Mouse (Mus musculus) stomach, embryonic 15.5 days (tissue): Measurements from ENCODE around the gene Osbpl5. TPM values are rescaled to one million over a fixed set of nuclear protein-coding genes. Genes with fewer than 3 reads are reported as not detected.
"Not testable (repeated sequence)": the region's sequence is repeated elsewhere in the genome, so short reads cannot be mapped to it uniquely, and the experiment has no call there.

Source experiments
- ATAC-seq: fragments of 200-750 bp; cut with Nextera tagmentation; 2 replicates; pipeline ENCODE4 v1.8.0; 2017; ENCODE audit warnings: low read depth, moderate number of reproducible peaks, moderate TSS enrichment; ENCODE audit not compliant: insufficient read depth, low FRiP score
- H3K27ac ChIP-seq: fragments of 300-500 bp; sonication (generic); 2 replicates; pipeline ENCODE4 v1.5.1; 2015; ENCODE audit warnings: mild to moderate bottlenecking, inconsistent platforms
- H3K27me3 ChIP-seq: fragments of 300-500 bp; sonication (generic); replicated peaks from 2 replicates; pipeline ENCODE4 v1.6.1; 2015; ENCODE audit warnings: inconsistent platforms
- H3K36me3 ChIP-seq: fragments of 300-500 bp; sonication (generic); 2 replicates; pipeline ENCODE4 v1.6.1; 2015; ENCODE audit warnings: inconsistent platforms
- H3K4me1 ChIP-seq: fragments of 300-500 bp; sonication (generic); 2 replicates; pipeline ENCODE4 v1.6.1; 2015; ENCODE audit warnings: inconsistent platforms
- H3K4me2 ChIP-seq: fragments of 300-500 bp; sonication (generic); 2 replicates; pipeline ENCODE4 v1.6.1; 2015; ENCODE audit warnings: mild to moderate bottlenecking, inconsistent platforms
- H3K4me3 ChIP-seq: fragments of 300-500 bp; sonication (generic); replicated peaks from 2 replicates; pipeline ENCODE4 v1.5.1; 2015; ENCODE audit warnings: inconsistent platforms
- H3K9ac ChIP-seq: fragments of 300-500 bp; sonication (generic); 2 replicates; pipeline ENCODE4 v1.6.1; 2015; ENCODE audit warnings: inconsistent platforms
- H3K9me3 ChIP-seq: fragments of 300-500 bp; sonication (generic); 2 replicates; pipeline ENCODE4 v1.6.1; 2016; ENCODE audit warnings: inconsistent platforms
- WGBS: fragments of 180-500 bp; shearing (Covaris S2); methylation state at CpG from one replicate; pipeline ENCODE4 v1.1.7; 2015; 5-methylcytosine and 5-hydroxymethylcytosine counted together
- microRNA-seq: library from miRNA; unstranded; fragments of <30 nt; microRNA quantifications from one replicate; pipeline ENCODE4, GENCODE M21; 2016
- polyA plus RNA-seq: library from polyadenylated mRNA; unstranded; fragments of >200 nt; fragmentation: Nextera tagmentation; extraction: Ambion mirVana; gene quantifications from 2 replicates; pipeline ENCODE4 v1.2.1, GENCODE M21; 2015

The Osbpl5 gene
- polyA plus RNA-seq, 1 experiment from 2014 or later: 36.5 TPM

DNA sequence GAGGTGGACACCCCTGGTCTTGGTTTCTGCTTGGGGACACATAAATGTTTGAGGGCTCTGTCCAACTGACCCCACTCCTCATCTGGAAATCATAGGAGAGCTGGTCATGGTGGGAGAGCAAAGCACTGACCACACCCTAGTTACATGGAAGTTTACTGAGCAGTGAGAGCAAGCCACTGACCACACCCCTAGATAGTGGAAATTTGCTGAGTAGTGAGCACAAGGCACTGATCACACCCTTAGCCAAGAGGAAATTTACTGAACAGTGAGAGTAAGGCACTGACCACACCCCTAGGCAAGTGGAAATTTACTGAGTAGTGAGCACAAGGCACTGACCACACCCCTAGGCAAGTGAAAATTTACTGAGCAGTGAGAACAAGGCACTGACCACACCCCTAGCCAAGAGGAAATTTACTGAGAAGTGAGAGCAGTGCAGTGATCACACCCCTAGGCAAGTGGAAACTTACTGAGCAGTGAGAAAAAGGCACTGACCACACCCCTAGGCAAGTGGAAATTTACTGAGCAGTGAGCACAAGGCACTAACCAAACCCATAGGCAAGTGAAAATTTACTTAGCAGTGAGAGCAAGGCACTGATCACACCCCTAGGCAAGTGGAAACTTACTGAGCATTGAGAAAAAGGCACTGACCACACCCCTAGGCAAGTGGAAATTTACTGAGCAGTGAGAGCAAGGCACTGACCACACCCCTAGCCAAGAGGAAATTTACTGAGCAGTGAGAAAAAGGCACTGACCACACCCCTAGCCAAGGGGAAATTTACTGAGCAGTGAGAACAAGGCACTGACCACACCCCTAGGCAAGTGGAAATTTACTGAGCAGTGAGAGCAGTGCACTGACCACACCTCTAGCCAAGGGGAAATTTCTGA, 90.1 kb downstream of the Osbpl5 start:
- no peak overlapping the region for H3K27ac ChIP-seq
- ATAC-seq: no peak
- no peaks in the 10 kb centered on the region for H3K9me3 ChIP-seq
- H3K4me3 ChIP-seq: no peak overlapping the region
- no peaks in the 10 kb centered on the region for H3K4me1 ChIP-seq
- no peaks in the 10 kb centered on the region for H3K36me3 ChIP-seq
- no peak overlapping the region for H3K9ac ChIP-seq
- H3K4me2 ChIP-seq: no peak overlapping the region
- H3K27me3 ChIP-seq: no peaks in the 10 kb centered on the region

DNA sequence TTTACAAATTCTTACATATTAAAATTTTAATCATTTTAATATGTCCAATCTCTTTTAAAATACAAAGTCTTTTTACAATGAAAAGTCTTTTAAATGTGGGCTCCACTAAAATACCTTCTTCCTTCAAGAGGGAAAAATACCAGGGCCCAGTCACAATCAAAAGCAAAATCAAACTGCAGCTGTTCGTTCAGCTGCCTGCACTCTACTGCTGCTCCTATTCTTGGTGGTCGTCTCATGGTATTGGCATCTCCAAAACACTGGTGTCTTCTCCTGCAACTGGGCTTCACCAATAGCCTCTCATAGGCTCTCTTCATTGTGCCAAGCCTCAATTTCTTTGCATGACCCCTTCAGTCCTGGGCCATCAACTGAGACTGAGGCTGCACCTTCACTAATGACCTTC, 93.3 kb downstream of the Osbpl5 start:
- 77% methylated on average over 2 of the region's 2 CpGs for WGBS

DNA sequence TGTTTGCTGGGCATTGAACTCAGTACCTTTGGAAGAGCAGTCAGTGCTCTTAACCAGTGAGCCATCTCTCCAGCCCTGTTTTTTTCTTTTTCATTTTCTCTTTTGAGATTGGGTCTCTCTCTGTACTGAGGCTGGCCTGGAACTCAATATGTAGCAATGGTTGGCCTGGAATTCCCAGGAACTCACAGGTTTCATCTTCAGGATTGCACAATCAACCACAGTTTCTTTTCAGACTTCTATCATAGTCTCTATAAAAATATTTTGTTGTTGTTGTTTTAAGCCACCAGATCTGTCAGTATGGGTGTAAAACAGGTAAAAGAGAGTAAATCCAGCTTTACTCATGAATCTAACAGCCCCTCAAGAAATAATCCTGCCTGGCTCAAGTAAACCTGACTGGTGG, 96.0 kb downstream of the Osbpl5 start:
- Histone ChIP-seq H3K36me3 (no peaks in the 10 kb centered on the region), H3K9ac (no peak overlapping the region), H3K4me1 (no peaks in the 10 kb centered on the region), H3K9me3 (no peaks in the 10 kb centered on the region), H3K4me3 (no peak overlapping the region), H3K27me3 (no peaks in the 10 kb centered on the region), H3K27ac (no peak overlapping the region), H3K4me2 (no peak overlapping the region)
- ATAC-seq: no peak

More for the DNA sequence above, 93.3 kb downstream of the Osbpl5 start:
- Histone ChIP-seq H3K36me3 (no peaks in the 10 kb centered on the region), H3K4me3 (no peak overlapping the region), H3K9me3 (no peaks in the 10 kb centered on the region), H3K27ac (no peak overlapping the region), H3K4me1 (no peaks in the 10 kb centered on the region), H3K27me3 (no peaks in the 10 kb centered on the region), H3K9ac (no peak overlapping the region), H3K4me2 (no peak overlapping the region)
- ATAC-seq: no peak

DNA sequence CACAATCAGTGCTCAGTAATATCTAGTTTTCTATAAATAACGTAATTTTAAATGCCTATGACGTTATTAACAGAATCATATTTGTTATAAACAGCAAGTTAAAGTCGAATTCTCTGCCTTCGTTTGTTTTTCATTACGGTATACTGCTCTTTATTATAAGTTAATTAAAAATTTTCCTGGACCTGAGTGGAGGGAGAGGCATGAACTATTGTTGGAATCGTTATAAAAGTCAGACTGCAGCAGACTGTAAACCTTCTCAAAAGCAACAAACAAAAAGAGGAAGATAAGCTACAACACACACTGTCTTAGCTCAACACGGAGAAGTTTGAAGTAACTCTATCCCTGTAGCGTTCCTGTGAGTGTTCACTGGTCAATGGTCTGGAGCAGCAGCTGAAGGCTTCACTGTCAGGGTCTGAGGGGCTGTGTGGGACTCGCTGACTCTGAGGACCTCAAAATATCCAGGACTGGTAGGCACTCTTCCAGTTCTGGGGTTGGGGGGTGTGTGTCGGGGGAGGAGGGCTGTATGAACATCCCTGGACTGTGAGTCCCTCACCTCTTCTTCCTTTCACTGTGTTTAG, 106.9 kb downstream of the Osbpl5 start:
- WGBS: 50% methylated on average over 10 of the region's 10 CpGs
- not testable (repeated sequence) for ATAC-seq, H3K4me1 ChIP-seq

DNA sequence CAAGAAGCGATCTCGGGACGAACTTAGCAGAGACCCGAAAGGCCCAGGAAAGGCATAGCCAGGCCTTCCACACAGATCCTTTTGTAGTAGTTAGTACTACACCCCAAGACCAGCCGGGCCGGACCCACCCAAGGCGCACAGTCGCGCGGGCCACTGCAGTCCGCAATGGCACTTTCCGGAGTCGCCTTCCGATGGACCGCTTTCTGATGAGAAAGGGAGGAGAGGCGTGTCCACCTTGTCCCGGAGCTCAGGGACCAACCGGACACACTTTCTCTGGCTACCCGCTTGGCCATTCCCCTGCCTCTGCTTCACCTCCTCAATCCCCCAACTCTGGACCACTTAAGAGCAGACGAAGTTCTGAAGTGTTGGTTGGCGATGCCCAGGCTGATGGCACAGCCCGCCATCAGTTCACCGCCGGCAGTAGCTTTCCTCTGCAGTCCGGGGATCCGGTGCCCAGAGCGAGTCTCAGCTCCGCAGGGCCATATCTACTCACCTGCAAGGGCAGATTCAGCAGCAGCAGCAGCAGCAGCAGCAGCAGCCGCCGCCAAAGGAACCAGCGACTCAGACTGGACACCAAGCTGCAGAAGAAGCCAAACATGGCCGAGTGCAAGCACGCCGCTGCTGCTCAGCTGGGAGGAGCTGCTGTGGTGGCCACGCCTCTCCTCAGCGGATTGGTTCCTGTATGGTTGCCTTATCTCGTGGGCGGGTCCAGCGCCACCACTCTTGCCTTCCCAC, 107.6 kb downstream of the Osbpl5 start, which contains the start of gene Tnfrsf22:
TSS of gene Tnfrsf22 (minus strand) at position 628 of the 735 bp plus-strand sequence.
- Histone ChIP-seq H3K27ac (no peak within 1 kb of the TSS), H3K9me3 (no peaks in the 10 kb centered on the region), H3K9ac (peak within 1 kb of the TSS; percentile 50), H3K4me2 (peak within 1 kb of the TSS; percentile 96), H3K27me3 (no peaks in the 10 kb centered on the region), H3K4me1 (no peaks in the 10 kb centered on the region), H3K4me3 (peak within 1 kb of the TSS; percentile 71), H3K36me3 (no peaks in the 10 kb centered on the region)
- 2% methylated on average over 39 of the region's 39 CpGs for WGBS
- peak; percentile 92 for ATAC-seq

More for the DNA sequence above, 106.9 kb downstream of the Osbpl5 start:
- Histone ChIP-seq H3K4me2 (peak overlapping the region; percentile 96; the same call in 1 of the 2 replicates), H3K4me3 (peak overlapping the region; percentile 71)
- H3K27ac ChIP-seq, H3K36me3 ChIP-seq, H3K9ac ChIP-seq, H3K27me3 ChIP-seq, H3K9me3 ChIP-seq: not testable (repeated sequence)

DNA sequence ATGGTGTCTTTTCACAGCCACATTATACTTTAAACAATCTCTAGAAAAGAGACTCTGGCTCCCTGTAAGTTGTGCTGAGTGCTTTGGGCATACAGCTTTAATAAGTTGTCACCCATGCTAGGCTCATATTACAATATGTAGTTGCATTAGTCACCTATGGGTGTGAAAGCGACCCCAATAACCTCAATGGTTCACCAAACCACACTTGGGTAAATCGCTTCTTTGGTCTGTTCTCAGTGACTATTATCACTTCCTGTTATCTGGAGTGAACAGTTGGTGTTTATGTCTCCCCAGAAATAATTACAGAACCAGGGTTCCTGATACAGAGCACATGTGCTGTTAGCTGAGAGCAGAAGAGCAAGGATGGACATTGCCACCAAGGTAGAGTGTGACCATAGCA, 112.8 kb downstream of the Osbpl5 start:
- not testable (repeated sequence) for H3K4me2 ChIP-seq, H3K36me3 ChIP-seq, ATAC-seq, H3K4me1 ChIP-seq, H3K27ac ChIP-seq, H3K4me3 ChIP-seq, H3K27me3 ChIP-seq, H3K9ac ChIP-seq, H3K9me3 ChIP-seq
- WGBS: 81% methylated on average over 2 of the region's 2 CpGs

Small RNA genes within 50 kb of the gene (microRNA-seq; reads per million reads assigned to microRNA genes)
- gene Gm22064: not detected

Other genes starting within 250 kb of the Osbpl5 start
- 185 and 205 TPM in 2 replicates for gene Nap1l4, start 207.9 kb downstream of the Osbpl5 start, polyA plus RNA-seq
- 67.5 and 73.2 TPM in 2 replicates for gene Cars, start 156.9 kb downstream of the Osbpl5 start, polyA plus RNA-seq
- 0.32 and 0.48 TPM in 2 replicates for gene Tnfrsf26, start 128.3 kb downstream of the Osbpl5 start, polyA plus RNA-seq
- gene Tnfrsf22, start 107.3 kb downstream of the Osbpl5 start, polyA plus RNA-seq: 5.7 and 6.8 TPM in 2 replicates
- gene Tnfrsf23, start 71.1 kb downstream of the Osbpl5 start, polyA plus RNA-seq: 1.9 and 3.4 TPM in 2 replicates
- not detected in 2 replicates for gene Mrgprg, start 10.0 kb upstream of the Osbpl5 start, polyA plus RNA-seq
- 0.90 and 1.6 TPM in 2 replicates for gene Mrgpre, start 27.5 kb upstream of the Osbpl5 start, polyA plus RNA-seq
- 9.8 and 12.3 TPM in 2 replicates for gene Nadsyn1, start 65.9 kb upstream of the Osbpl5 start, polyA plus RNA-seq
- 49.9 and 51.1 TPM in 2 replicates for gene Dhcr7, start 66.2 kb upstream of the Osbpl5 start, polyA plus RNA-seq
- gene Gm498, start 109.9 kb upstream of the Osbpl5 start, polyA plus RNA-seq: not detected in 2 replicates
- 2.1 and 2.3 TPM in 2 replicates for gene Shank2, start 244.9 kb upstream of the Osbpl5 start, polyA plus RNA-seq